Mouse (Mus musculus) heart, postnatal 36 days (tissue): ENCODE measurements around the gene Rsg1. TPM values are rescaled to one million over a fixed set of nuclear protein-coding genes. Genes with fewer than 3 reads are reported as not detected.

ENCODE experiments used
- DNase-seq, 2 experiments: peaks; one replicate each; pipeline ENCODE4 v3.0.0; 2021 to 2022
- intact Hi-C: fragments of 180-260 bp; cut with DNase I; formaldehyde crosslinking; loops from one replicate; pipeline ENCODE4 v1.15.1; 2025
- total RNA-seq, 2 experiments: library from RNA; stranded (reverse); gene quantifications; 2 replicates each; pipeline ENCODE4 v1.2.3; 2021

The Rsg1 gene
- total RNA-seq, 2 experiments from 2014 or later, result 0.80 to 1.1 TPM

- intact Hi-C loops, result no loop called here
- peak; percentile 53 to 64 for DNase-seq
Observed at GRCm38 (mm10) chr4:141244931-141245425, 31.2 kb downstream of the Rsg1 start.

DNA sequence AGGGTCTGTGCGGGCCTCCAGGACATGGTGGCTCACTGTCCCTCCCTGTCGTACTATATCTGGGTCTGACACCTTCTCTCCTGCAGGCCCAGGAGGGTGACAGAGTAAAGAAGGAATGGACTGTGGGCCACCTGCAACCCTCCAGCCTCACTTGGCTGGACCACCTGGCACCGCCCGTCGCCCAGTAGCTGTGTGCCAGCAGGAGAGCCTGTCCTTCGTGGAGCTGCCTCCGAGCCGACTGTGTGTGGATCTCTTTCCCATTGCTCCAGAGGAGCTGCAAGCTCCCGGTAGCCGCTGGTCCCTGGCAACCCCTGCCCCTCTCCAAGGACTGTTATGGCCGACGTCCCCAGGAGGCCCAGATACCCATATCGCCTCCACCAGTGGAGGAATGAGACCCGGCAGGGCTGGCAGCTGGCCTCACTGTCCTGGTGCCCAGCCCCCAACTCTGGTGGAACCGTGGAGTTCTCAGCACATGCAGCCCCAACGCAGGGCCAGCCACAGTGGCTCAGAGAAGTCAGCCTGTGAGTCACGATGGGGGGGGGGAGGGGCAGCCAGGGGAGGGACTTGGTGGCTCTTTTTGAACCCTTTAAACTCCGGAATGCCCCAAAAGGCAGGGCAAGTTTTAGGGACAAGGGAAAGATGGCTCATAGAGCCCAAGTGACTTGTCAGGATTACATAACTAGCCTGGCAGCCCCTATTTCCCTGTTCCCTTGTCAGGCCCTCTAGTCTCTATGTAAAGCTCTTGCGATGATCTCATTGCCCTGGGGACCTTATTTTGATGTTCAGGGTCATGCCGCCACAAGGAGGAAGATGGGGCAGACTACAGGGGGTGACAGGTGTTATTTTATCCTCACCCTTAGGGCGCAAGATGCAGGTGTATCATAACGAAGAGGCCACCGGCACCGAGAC is 32.6 kb downstream of the Rsg1 start:
- intact Hi-C loops, result no loop called here
- no peak for DNase-seq

DNA sequence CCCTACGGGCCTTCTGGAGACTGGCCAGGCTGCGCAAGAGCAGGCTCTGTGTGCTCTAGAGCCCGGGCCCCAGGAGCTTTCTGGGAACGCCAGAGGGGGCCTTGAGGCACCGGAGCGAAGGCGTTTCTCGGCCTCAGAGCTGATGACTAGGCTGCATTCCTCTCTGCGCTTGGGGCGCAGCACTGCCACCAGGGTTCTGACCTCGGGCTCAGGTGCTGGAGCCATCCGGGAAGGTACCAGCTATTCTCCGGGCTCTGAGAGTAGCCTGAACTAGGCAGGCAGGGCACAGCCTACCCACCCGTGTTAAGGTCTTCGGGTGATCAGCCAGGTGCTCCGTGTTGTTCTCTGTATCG is 33.2 kb downstream of the Rsg1 start:
- no peak for DNase-seq
- intact Hi-C loops, result no loop called here

GRCm38 (mm10) chr4:141247776-141248613 is 34.2 kb downstream of the Rsg1 start:
- no peak for DNase-seq
- intact Hi-C loops, result no loop called here

DNA sequence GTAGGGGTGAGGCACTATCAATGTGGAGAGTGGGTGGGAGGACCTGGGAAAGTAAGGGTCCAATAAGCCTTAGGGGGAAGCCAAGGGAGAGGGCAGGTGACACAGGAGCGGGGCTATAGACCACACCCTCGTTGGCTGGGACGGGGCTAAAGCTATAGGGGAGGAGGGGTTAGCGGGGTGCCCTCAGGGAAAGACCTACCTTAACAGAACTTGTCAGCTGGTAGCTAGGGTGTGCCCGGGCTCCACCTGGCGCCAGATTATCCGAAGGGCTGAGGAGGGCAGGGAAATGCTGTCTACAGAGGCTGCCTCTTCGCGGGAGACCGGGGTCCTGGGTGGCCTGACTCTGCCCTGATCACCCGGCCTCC is 34.8 kb downstream of the Rsg1 start:
- intact Hi-C loops, result no loop called here
- no peak for DNase-seq

DNA sequence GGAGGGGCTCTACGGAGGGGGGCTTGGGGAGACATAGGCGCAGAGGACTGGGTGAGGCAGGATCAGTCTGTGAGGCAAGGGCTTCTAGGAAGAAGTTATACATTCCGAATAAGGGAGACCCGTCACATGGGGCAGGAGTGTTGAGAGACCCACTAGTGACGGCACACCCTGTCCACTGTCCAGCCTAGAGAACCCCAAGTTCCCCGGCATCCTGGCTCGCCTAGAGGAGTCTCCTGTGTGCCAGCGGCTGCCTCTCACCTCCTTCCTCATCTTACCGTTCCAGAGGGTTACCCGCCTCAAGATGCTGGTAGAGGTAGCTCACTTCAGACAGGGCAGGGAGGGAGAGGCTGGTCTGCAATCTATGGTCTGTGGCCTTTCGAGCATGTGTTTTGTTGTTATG is 35.6 kb downstream of the Rsg1 start:
- DNase-seq, result no peak
- intact Hi-C loops, result no loop called here

GRCm38 (mm10) chr4:141251071-141251470 is 37.3 kb downstream of the Rsg1 start:
- intact Hi-C loops, result no loop called here
- DNase-seq, result peak in 1 of 2 experiments; percentile 61

DNA sequence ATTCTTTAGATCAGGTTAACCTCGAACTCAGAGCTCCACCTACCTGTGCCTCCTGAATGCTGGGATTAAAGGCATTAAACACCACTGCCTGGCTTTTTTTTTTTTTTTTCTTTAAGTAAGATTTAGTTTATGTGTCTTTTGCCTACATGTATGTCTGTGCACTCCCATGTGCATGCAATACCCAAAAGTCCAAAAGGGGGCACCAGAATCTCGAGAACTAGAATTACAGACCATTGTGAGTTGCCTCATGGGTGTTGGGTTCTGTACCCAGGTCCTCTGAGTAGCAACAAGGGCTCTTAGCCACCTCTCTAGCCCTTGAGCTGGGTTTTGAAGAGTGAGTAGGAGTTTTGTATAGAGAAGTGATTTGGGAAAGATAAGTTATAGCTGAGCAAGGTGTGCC is 38.9 kb downstream of the Rsg1 start:
- intact Hi-C loops, result no loop called here
- DNase-seq, result no peak

GRCm38 (mm10) chr4:141254234-141254633 is 40.5 kb downstream of the Rsg1 start:
- intact Hi-C loops, result no loop called here
- DNase-seq, result peak in 1 of 2 experiments; percentile 63

DNA sequence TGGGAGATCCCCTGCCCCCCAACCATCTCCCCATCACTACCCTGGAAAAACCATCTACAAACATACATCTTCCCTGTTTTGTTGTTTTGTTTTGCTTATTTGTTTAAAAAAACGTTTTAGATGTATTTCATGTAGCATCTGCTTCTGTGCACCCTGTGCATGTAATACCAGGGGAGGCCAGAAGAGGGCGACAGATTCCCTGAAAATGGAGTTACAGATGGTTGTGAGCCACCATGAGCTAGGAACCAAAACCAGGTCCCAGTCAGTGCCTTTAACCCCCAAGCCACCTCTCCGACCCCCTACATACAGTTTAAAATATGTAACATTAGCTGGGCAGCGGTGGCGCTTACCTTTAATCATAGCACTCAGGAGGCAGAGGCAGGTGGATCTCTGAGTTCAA is 43.7 kb downstream of the Rsg1 start:
- intact Hi-C loops, result no loop called here
- no peak for DNase-seq

DNA sequence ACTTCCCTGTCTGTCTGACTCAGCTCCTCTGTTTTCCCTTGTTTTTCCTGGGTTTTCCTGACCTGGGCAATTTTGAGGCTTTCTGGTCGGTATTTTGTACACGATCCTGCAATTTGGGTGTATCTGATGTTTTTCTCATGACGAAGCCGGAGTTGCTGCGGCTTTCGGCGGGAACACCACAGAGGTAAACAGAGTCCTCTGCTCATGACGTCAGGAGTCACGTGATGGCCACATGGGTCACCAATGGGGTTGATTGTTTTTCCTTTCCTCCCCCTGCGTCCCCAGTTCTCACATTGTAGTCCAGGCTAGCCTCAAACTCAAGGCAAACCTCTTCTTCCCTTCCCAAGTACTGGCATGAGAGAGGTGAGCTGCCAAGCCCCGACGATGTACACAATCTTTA is 45.7 kb downstream of the Rsg1 start:
- no peak for DNase-seq
- intact Hi-C loops, result no loop called here

DNA sequence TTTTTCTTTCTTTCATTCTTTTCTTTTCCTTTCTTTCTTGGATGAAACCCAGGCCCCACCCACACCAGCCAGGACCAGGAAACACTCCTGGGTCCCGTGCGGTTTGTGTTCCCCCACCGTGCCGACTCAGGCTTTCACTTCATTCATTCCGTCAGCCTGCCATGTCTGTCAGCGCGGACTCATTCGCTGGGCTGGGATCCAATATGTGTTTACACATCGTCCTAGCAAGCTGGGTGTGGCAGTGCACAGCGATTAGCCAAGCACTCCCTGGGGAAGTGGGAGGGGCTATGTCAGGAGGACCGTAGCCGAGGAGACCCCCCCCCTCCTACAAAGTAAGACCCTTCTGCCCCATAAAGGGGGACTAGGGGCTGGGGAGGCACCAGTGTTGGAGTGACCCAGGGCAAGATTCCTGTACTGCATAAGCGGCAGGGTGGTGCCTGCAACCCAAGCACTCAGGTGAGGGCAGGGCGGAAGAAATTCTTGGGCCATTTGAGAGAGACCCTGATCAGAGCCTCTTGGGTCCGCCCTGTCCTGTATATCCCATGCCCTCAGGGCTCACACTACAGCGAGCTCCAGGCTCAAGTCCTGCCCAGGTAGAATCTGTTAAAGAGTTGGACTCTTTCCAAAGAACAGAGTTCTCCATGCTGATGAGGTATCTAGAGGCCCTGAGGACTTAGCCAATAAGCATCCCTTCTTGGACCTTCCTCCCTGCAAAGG is 46.4 kb downstream of the Rsg1 start:
- no peak for DNase-seq
- intact Hi-C loops, result no loop called here

DNA sequence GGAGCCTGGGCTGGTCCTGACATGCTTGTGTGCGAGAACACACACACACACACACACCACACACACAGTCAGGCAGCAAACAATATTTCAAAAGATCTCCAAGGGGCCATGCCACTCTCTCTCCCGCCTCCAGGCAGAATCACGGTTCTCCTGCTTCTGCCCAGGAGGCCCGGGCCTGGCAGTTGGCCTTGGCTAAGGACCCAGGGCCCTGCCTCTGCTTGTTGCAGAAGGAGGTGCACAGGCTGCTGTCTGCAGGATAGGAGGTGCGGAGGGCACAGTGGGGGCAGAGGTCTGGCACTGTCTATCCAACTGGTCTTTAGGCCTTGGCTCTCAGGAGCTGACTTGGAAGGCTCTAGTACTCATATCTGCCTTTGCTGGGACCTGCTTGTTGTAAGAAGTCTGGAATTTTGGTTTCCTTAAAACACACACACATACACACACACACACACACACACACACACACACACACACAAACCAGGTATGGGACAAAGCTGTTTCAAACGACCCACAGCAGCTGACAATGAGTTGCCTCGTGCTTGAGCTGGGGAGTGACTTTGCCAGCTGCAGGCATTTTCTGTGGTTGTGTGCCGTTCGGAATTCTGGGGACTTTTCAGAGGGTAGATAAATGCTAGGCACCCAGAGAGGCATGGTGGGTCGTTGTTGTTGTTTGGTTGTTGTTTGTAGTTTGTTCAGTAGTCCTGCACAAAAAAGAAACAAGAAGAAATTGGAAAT is 49.3 kb downstream of the Rsg1 start:
- intact Hi-C loops, result no loop called here

DNA sequence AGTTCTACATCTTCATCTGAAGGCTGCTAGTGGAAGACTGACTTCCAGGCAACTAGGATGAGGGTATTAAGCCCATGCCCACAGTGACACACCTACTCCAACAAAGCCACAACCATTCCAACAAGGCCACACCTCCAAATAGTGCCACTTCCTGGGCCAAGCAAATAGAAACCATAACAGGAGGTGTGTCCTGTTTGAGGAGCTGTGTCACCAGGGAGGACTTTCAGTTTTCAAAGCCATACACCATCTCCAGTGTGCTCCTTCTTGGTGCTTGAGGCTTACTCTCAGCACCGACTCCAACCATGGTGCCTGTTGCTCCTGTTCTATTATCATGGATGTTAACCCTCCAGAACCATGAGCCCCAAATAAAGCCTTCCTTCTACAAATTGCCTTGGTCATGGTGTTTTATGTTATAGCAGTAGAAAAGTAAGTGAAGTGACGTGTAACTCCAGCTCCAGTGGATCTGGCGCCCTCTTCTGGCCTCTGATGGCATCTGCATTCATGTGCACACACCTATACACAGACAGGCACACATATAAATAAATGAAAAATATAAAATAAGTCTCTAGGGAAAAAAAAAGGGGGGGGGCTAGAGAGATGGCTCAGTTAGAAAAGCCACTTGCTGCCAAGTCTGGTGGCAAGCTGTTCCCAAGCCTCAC is 52.4 kb downstream of the Rsg1 start:
- DNase-seq, result no peak
- intact Hi-C loops, result loop anchor here (2.0 kb wide), 1 partner anchor 123 kb away; no protein-coding TSS in a partner anchor

More for the DNA sequence above, 49.3 kb downstream of the Rsg1 start:
- no peak for DNase-seq

DNA sequence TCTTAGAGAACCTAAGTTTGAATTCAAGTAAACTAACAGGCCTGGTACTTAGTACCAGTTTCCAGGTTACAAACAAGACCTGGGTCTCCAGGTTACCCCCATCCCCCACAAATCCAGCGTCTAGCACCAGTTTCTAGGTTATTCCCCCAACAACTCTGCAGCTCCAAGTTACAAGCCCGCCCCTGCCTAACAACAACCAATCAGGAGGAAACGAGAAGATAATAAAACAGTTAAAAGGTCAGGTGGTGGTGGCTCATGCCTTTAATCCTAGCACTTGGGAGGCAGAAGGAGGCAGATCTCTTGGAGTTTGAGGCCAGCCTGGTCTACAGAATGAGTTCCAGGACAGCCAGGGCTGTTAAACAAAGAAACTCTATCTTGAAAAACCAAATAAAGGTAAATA is 53.5 kb downstream of the Rsg1 start:
- intact Hi-C loops, result loop anchor here (2.0 kb wide), 1 partner anchor 124 kb away; no protein-coding TSS in a partner anchor
- DNase-seq, result no peak

DNA sequence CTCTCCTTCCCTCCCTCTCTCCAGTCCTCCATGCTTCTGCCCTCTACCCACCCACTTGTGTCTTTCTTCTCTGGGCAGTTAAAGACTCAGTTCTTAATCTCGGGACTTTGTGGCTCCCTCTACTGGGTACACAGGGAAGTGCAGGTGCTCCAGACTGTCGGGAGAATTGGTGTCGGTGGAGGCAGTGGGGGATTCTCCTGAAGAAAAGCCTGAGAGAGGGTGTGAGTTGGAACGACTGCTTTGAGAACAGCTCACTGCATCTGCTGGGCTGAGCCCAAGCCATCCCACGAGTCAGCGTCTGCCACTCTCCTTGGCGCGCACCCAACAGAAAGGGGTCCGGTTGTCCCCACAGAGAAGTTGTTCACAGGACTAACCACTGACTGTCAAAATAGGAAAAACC is 54.1 kb downstream of the Rsg1 start:
- intact Hi-C loops, result loop anchor here (2.0 kb wide), 1 partner anchor 125 kb away; no protein-coding TSS in a partner anchor
- DNase-seq, result peak; percentile 72 to 81

DNA sequence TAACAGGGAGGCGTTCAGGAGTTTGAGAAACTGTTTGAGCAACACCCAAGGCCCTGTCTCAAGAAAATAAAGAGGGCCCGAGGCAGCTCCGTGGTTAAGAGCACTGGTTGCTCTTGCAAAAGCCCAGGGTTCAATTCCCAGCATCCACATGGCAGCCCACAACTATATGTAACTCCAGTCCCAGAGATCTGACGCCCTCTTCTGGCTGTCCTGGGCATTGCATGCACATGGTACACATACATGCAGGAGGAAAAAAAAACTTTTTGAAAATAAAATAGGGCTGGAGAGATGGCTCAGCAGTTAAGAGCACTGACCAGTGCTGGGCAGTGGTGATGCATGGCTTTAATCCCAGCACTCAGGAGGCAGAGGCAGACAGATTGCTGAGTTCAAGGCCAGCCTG is 54.6 kb downstream of the Rsg1 start:
- intact Hi-C loops, result no loop called here
- no peak for DNase-seq

DNA sequence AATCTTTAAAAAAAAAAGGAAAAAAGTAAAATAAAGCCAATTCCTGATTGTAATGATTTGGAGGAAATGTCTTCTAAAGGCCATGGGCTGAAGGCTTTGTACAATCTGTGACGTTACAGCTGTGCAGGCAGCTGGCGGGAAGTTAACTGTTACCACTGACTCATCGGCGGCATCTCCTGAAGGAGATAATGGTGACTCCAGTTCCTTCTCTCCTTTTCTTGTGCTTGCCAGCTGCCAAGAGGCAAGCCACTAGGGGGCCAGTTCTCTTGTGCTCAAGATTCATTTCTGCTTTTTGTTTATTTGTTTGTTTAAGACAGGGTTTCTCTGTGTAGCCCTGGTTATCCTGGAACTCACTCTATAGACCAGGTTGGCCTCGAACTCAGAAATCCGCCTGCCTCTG is 55.3 kb downstream of the Rsg1 start:
- DNase-seq, result no peak
- intact Hi-C loops, result no loop called here

DNA sequence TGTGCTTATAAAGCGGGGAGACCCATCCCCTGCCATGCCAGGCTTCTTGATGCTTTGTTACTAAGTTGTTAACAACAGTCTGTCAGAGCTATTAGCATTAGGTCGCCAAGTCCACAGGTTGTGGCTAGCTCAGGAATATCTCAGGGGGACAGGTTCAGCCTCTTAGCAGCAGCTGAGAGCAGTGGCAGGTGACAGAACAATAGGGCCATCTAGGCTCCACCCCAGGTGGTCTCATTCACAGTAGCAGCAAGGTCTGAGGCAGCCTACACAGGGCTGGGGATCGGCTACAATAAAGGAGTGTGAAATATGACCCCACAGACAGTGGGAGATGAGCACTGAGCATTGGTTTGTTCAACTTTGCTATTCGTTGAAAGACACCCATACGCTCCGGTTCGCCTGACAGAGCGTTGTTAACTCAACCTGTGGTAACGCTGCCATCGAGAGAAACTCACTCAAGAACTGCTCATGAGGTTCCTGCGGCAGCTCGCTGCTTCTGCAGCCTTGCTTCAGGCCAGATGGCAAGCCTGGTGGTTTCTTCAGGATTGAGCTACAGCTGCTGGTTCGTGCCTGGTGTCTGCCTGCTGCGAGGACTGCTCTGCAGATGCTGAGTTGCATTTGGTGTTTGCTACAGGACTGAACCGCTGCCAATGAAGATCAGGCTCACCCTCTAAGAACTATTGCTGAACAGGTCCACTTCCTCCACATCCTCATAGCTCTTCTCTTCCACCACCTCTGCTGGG is 56.6 kb downstream of the Rsg1 start:
- intact Hi-C loops, result no loop called here
- no peak for DNase-seq
